Mouse (Mus musculus) adrenal gland (tissue): ENCODE data around the gene Foxr2.

ENCODE experiments used
- intact Hi-C: fragments of 180-260 bp; cut with DNase I; formaldehyde crosslinking; loops from one replicate; pipeline ENCODE4 v1.15.1; 2025
- long read RNA-seq, 2 experiments: library from polyadenylated mRNA; unstranded; transcript quantifications; one replicate each; pipeline ENCODE4 v2.0.0; 2020; ENCODE audit warnings: borderline replicate concordance in 1 of 2; ENCODE audit not compliant: insufficient replicate concordance in 1 of 2

The Foxr2 gene
- long read RNA-seq, experiment 1: 0 reads
- long read RNA-seq, experiment 2: 0 reads

- intact Hi-C loops: no loop called here
Measured at GRCm38 (mm10) chrX:153118486-153118885, at the start of gene Foxr2. Gene Foxr2 (plus strand): TSS chrX:153118786.

- intact Hi-C loops: no loop called here
Measured at GRCm38 (mm10) chrX:153119013-153119412, 427 bp downstream of the Foxr2 start.

GRCm38 (mm10) chrX:153139734-153140515 lies 21.3 kb downstream of the Foxr2 start, which contains the start of gene Rragb:
Gene Rragb (plus strand): TSS chrX:153139981.
- intact Hi-C loops: no loop called here

- intact Hi-C loops: no loop called here
Measured at GRCm38 (mm10) chrX:153142656-153143055, 24.1 kb downstream of the Foxr2 start.

- intact Hi-C loops: no loop called here
Measured at GRCm38 (mm10) chrX:153151766-153152165, 33.2 kb downstream of the Foxr2 start.

- intact Hi-C loops: no loop called here
Measured at GRCm38 (mm10) chrX:153155322-153155721, 36.7 kb downstream of the Foxr2 start.

GRCm38 (mm10) chrX:153174786-153175185 lies 56.2 kb downstream of the Foxr2 start:
- intact Hi-C loops: no loop called here

- intact Hi-C loops: no loop called here
Measured at GRCm38 (mm10) chrX:153182221-153182620, 63.6 kb downstream of the Foxr2 start.
